Mouse (Mus musculus): ENCODE measurements around the gene Tdrd9.

Gene Tdrd9

DNA sequence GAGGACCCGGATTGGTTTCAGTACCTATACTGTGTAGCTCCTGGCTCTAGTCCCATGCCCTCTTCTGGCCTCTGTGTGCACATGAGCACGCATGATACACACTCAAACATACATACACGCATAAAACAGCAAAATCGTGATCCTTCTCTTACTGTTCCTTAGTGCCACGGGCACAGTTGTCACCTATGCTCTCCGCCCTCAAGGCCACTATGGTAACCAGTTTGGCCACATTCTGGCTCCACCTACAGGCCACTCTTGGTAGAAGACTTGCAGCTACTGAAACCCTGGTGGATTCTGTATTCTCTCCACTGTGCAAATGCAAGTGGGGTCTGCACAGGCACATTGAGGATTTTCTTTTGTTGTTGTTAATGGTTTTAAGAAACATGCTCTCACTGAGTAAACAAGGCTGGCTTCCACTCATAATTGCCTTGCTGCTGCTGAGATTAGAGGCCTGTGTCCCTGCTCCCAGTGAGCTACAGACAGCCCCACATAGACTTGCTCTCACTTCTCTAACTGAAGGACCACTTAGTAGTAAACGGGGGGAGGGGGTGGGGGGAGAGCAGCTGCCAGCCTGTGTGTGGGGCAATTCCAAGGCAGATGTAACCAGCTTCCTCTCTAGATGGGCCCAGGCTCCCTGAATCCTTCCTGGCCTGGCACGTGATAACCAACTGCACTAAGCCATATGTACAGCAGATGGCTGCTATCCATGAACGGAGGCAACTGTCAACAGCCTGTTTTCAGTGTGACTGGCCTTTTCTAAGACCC lies 13.1 kb upstream of the Tdrd9 start:
- peak; percentile 55 to 67 for DNase-seq (ENCODE audit: low spot score in 2 of 2)

DNA sequence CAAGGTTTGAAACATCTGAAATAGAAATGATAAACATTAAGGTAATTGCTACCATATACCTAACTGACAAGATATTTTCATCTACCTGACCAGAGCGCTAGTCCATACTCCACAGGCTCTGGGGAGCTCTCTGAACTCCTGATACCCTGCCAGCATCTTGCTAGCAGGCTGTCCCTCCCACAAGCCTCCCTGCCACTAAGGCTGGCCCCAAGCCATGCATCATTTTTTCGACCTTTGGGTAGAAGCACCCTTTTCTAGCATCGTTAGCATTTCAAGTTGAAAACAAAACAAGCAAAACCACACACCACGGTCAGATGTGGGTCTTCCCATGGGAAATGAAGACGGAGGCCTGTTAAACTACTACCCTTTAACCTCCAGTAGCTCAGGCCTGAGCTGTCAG lies 8.0 kb upstream of the Tdrd9 start:
- DNase-seq (ENCODE audit: low spot score in 2 of 2) = no peak

DNA sequence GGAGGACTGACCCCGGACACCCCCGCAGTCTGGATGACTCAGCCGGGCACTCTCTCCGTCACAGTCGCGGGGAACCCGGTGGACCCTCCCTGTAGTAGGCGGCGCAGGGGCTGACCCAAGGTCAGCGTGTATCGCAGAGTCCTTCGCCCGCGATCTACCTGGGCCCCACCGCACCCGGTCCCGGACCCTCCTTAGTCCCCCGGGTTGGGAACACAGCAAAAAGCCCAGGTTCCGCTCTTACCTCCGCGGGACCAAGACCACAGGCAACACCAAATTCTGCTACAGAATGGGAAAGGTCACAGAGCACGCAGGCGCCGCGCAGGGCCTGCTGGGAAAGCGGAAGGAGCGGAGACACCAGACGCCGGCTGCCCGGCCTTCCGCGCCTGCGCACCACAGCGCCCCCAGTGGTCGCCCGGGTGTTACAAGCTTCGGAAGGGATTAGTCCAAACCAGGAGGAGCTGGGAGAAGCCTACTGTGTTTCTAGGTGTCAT lies 4.6 kb upstream of the Tdrd9 start, which contains the start of gene Atp5mpl:
Gene Atp5mpl, minus strand, starts transcription at position 295 of the 491 bp plus-strand sequence.
- DNase-seq (ENCODE audit: low spot score in 2 of 2) = peak; percentile 88 to 93

DNA sequence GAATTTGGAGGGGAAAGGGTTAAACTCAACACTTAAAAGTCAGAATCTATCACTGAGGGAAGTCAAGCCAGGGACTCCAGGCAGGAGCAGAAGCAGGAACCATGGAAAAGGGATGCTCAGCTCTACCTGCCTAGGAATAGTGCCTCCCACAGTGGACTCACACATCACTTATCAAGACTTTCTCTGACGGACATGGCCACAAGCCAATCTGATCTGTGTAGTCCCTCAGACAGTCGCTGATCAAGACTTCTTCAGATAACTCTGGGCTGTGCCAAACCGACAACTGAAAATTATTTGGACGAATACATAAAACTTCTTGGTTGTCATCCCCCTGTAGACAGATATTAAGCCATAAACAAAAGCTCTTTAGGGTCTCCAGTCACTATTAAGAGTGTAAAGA lies 1.3 kb upstream of the Tdrd9 start:
- no peak for DNase-seq (ENCODE audit: low spot score in 2 of 2)

DNA sequence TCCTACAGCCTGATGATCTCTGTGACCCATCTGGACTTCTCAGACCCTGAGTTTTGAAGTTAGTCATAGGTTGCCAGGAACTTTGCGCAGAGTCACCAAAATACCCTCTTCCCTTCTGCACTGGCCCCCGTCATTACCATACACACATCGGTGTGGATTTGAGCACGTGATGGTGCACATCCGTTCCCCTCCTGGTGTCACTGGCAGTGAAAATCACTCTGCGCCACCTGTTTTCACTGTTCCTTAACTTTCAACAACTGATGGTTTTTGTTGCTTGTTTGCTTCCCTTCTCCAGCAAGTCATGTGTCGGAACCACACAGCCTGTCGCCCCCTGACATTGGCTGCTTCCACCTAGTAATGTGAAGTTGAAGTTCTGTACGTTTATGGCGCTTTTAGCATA lies 1.1 kb downstream of the Tdrd9 start:
- no peak for DNase-seq (ENCODE audit: low spot score in 2 of 2)

DNA sequence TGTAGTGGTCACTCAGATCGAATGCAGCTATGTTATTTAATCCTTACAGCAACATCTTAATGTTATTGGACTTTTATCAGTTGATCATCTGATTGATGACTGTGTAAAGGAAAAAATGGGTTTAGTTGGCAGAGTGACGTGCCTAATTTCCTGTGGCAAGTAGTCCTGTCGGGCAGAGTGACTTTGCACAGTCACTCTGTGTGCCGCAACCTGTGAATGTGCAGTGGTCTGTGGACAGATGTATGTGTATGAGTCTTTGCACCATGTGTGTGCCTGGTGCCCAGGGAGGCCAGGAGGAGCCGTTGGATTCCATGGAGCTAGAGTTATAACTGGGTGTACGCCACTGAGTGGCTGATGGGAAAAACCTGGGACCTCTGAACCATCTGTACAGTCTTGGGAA lies 3.2 kb downstream of the Tdrd9 start:
- DNase-seq (ENCODE audit: low spot score in 2 of 2) = no peak

DNA sequence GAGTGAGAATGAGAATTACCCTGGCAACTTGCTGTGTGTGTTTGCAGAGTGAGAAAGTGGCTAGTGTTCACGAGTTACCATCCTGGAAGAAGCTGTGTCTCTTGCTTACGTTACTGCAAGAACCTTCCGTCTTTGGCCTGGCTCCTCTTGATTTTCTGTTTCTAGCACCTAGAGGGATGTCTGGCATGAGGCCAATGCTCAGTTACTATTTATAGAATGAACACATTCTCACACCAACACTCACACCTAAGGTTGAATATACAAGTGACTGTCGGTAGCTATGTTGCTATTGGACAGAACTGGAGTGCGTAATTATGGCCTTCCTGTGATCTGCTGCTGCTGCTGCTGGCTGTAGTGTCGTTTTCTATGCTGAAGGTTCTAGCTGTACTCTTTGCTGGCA lies 5.8 kb downstream of the Tdrd9 start:
- DNase-seq (ENCODE audit: low spot score in 2 of 2) = no peak

DNA sequence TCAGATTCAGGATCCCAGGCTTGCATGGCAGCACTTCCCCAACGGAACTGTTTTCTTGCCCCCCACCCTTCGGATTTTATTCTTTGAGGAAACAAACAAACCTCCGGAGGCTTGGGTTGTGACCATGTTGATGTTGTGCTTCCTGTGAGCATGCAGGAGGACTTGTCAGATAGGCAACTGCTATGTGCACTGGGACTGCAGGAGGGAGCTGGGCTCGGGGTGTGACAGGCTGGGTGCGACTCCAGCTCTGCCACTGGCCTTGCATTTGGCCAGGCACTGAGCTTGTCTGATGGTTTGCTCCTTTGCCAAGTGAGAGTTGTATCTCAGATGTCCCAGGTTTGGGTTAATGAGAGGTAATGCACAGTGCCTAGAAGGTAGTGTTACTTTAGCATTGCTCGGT lies 6.9 kb downstream of the Tdrd9 start:
- no peak for DNase-seq (ENCODE audit: low spot score in 2 of 2)

DNA sequence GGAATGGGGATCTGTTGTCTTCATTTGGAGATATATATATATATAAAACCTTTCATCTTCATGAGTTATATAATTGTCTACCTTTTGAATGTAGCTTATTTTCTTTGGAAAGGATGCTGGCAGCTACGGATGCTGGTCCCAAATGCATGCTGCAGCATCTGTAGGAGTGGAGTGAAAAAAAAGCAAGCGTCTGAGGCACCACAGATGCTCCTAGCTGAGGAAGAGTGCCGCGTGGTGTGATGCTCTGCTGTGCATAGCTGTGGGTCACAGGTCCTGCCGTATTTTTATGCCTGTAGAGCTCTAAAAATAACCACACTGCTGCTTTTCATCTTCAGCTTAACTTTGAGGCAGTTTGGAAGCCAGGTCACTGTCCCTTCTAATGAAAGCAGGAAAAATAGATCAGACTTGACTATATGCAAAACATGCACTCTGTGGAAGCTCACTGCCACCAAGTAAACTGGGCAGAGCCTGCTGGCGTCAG lies 9.6 kb downstream of the Tdrd9 start, which contains the start of gene Rd3l:
Gene Rd3l, minus strand, starts transcription at position 431 of the 481 bp plus-strand sequence.
- DNase-seq (ENCODE audit: low spot score in 2 of 2) = no peak

DNA sequence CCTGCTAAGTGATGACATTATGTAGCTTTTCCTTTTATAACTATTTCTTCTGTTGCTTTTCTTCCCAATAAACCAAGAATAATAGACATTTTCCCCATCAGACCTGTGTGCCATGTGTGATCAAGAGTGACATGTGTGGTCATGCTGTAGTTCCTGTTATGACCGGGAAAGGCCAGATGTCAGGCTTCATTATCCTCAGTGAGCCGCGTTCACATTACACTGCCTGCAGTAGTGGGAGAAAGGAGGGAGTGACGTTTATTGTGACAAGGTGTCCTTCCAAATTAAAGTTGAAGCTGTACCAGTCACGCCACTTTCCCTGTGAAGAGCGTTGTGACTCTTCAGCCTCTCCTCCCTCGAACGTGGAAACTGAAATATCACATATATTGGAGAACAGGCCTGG lies 10.5 kb downstream of the Tdrd9 start:
- no peak for DNase-seq (ENCODE audit: low spot score in 2 of 2)

DNA sequence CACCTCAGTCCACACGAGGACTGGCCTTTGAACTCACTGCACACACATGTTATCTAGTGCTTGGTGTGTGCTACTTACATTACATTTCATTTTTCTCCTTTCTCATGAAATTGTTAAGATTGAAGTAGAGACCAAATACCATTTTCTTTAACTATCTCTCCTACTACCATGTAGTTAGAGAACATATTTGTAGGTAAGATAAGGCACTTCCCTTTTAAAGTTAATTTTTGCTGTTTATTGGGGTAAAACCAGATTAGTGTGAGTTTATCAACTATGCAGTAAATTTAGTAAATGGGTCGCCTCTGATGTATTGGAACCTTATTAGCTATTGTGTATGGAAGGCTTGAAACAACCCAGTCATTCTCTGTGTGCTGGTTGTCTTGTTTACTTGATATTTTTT lies 11.8 kb downstream of the Tdrd9 start:
- DNase-seq (ENCODE audit: low spot score in 2 of 2) = no peak

DNA sequence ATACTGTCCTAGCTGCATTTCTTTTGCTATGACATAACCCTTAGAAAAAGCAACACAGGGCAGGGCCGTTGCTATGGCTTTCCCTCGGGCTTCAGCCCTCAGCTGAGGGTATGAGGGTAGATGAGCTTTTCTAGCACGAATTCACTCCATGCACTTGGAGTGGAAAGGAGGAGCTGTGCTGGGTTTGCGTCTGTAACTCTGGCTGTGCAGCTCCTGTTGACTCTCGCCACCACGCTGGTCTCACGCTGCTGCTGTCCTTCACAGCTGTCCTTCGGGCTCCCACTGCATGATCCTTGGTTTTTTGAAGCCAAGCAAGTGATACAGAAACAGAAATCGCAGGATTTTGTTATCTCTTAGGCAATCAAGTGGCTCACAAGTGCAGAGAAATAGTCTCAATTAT lies 15.4 kb downstream of the Tdrd9 start:
- no peak for DNase-seq (ENCODE audit: low spot score in 2 of 2)

DNA sequence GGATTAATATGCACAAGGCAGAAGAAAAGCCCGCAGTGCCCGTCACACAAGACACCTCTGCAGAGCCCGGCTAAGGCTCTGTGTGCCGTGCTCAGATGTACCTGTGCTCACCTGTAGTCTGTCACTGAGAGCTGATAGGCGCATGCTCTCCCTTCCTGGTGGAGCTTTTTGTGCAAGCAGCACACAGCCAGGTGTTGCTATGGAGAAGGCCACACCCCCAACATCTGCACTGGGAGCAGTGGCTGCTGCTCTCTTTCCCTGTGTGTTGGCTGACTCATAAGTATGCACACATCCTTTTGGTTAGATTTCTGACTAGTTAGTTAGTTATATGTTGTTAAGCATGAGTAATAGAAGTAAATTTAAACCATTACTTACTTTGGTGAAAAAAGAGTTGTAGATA lies 21.3 kb downstream of the Tdrd9 start:
- no peak for DNase-seq (ENCODE audit: low spot score in 2 of 2)

DNA sequence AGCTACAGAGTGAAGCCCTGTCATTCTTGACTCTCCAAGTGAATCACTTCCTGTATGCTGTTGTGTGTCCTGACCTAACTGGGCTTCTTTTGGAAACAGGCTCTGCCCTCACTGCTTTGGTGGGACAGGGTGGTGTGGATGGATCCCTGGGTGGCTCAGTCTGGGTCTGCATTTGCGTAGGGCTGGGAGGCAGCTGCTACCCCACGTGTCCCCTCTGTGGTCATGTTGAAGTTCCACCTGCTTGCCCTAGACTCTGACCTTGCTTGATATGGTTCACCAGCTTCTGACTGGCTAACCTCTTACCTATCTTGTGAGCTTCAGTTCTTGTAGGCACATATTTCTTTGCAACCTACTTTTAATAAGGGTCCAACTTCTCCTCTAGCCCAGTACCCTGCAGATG lies 23.8 kb downstream of the Tdrd9 start:
- no peak for DNase-seq (ENCODE audit: low spot score in 2 of 2)

DNA sequence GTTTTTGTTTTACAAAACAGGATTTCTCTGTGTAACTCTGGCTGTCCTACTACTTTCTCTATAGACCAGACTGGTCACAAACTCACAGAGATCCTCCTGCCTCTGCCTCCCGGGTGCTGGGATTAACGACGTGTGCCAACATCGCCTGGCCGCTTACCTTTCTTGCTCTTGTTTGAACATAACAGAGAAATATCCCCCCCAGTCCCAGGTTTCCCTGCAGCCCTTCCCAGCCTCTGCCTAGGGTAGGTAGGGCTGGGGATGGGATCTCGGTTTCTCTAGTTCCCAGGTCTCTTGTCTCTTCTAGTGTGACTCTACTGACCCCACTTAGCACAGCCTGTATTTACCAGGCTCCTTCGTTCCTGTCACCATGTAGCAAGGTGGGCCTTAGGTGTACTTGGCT lies 28.4 kb downstream of the Tdrd9 start:
- DNase-seq (ENCODE audit: low spot score in 2 of 2) = no peak

DNA sequence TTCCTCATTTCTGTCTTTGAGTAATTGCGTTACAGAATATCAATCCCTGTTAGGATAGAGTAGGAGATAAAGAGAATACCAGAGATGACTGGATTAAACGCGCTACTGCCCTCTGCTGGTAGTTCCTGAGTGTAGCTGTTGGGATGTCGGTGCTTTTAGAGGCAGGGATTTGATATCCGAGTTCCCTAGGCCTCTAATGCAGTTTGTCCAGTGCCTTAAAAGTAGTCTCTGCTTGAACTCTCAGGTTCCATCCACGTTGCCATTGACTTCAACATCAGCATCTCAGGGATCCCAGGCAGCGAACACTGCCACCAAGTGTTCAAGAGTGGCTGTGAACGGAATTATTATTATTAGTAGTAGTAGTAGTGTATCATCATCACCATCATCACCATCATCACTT lies 29.9 kb downstream of the Tdrd9 start:
- DNase-seq (ENCODE audit: low spot score in 2 of 2) = peak; percentile 10 to 41

DNA sequence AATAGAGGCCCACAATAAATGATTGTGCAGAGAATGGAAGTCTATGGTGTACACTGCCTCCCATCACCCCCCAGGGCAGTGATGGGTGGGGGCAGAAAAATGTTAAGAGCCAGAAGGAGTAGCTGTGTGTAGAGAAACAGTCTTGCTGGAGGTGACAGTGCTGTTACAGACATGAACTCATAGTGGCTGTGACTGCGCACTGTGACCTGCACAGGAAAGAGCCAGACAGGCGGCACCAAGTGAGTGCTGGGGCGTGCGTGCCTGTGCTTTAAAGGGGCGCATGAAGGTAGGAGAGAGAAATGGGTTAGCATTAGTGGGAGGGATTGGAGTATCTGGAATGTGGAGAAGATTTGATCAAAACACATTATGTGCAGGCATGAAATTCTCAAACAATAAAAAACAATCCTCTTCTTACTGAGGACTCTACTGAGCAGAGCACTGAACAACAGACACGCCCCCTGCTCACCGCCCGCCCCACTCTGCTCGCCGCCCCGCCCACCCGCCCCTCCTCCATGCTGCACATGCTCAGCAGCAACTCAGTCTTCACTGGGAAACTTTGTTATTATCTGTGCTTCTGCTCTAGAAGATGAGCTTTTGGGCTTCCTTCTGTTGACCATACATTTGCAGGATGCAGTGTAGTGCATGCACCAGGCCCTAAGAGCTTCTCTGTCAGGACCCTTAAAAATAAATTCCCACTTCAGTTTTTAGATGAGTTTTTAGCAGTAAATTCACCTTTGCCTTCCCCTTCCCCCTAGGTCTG lies 41.3 kb downstream of the Tdrd9 start:
- no peak for DNase-seq (ENCODE audit: low spot score in 2 of 2)

DNA sequence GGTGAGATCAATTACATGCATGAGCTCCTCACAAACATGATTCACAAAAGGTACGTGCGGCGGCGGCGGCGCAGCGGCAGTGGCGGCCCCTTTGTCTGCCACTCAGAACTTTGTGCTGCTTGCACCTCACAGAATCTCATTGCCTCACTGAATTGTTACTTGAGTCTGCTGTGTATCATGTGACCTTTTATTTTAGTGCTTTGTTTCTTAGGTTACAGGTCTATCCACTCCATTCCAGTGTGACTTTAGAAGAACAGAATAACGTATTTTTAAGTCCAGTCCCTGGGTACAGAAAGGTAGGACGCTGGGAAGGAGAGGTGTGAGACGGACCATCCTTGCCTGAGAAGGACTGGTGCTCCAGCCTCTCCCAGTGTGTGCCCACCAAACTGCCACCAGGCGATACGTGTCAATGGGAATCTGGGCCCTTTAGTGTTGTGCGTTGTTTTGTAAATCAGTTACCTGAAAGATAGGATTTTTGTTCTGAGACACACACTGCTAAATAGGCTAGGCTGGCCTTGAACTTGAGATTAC lies 42.0 kb downstream of the Tdrd9 start:
- no peak for DNase-seq (ENCODE audit: low spot score in 2 of 2)

DNA sequence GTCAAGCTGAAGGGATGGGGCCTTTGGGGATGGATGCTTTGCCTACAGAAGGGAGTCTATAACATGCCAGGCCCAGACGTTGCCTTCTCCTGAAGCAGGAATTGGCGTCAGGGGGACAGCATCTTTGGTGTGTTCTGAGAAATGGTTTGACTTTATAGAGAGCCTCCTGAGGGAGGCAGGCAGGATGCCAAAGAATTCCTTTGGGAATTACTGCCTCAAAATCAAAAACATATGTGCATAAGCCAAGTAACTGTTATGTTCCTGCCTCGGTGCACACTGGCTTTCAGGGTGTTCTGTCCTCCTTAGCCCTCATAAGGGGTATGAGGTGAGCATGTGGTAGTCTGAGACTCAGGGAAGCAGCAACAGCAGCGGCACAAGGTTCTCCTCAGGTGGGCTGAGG lies 45.0 kb downstream of the Tdrd9 start:
- DNase-seq (ENCODE audit: low spot score in 2 of 2) = no peak

DNA sequence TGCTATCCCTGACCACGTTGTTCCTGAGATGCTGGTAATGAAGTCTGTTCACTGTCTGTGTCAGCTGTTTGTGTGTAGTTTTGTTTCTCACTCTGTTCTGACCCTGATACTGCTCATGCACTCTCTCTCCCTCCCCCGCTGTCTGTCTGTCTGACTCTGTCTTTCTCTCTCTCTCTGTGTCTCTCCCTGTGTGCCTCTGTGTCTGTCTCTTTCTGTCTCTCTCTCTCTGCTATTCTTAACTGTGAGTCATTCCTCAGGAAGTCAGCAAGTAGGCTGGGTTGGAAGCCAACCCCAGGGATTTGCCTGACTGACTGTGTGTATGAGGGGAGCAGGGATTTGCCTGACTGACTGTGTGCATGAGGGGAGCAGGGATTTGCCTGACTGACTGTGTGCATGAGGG lies 51.9 kb downstream of the Tdrd9 start:
- no peak for DNase-seq (ENCODE audit: low spot score in 2 of 2)

DNA sequence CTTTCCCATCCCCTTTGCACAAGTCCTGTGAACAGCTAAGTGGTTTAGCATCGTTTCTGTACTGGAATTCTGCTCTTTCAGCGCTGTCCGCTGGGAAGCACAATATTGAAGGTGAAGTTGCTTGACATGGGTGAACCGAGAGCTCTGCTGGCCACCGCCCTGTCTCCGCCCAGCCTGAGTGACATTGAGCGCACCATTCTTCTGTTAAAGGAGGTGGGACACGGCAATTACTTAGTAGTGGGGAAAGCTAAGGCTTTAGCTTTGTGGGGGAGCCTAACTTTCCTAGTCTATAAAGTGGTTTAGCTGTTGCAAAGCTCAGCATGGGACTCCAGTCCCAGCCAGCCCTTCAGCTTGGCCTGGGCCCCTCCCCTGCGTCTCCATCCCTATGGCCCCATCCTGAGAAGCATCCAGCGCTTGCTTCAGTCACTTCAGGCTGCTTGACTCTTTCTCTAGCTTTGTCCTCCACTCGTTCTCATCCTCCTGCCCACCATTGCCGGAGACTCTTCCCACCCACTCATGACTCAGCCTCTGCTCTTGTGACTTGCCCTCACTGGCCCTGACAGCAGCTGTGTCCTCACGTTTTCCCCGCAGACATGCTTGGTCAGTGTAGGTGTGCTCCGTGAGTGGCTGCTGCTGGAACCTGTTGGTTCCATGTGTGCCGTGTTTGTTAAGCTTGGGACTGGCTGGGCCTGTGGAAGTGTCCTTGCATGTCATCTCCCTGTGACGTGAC lies 53.4 kb downstream of the Tdrd9 start:
- DNase-seq (ENCODE audit: low spot score in 2 of 2) = no peak

DNA sequence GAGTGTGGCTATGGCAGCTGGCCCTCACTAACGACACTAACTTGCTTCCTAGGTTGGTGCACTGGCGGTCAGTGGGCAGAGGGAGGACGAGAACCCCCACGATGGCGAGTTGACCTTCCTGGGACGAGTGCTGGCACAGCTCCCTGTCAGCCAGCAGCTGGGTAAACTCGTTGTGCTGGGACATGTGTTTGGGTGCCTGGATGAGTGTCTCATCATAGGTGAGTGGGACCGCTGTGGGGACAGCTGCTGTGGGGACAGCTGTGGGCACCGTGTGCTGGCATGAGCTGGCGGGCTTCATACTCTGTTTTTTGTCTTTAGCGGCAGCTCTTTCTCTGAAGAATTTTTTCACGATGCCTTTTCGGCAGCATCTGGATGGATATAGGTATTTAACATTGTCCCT lies 54.1 kb downstream of the Tdrd9 start:
- DNase-seq (ENCODE audit: low spot score in 2 of 2) = no peak
